Mouse (Mus musculus): ENCODE results near the gene Fgfr2.

GRCm38 (mm10) chr7:130954177-130954601 is 2169.0 kb downstream of the Fgfr2 start:
- no peak for TF ChIP-seq CTCF (IDR thresholded peaks at IDR 0.05; ENCODE audit: control insufficient read depth, insufficient read depth, insufficient replicate concordance, low read depth, low read length)
- TF ChIP-seq POLR2A (IDR thresholded peaks at IDR 0.05; ENCODE audit: control insufficient read depth, low read depth, low read length) = no peak
